In the genomic region with DNA sequence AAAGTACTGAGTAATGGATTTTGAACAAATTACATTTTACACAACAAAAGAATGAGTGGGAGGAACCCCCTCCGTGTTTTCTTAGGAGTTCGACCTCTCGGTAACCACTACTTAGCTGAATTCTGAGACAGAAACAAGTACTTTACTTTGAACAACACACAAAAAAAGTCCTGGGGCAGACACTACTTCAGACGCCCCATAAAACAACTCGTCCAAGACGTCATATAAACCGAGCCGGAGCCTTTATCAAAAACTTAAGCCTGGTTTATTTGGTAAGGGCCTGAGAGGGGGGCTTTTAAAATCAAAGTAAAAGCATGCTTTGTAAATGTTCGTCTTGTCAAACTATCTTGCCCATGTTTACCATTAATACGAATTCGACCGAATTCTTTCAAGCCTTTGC, we compare ENCODE assay signal across 8 mouse cellular contexts. TPM values are rescaled to one million over a fixed set of nuclear protein-coding genes. Genes with fewer than 3 reads are reported as not detected.
DNase-seq lines count a peak whose midpoint lies in the region; ATAC-seq and TF ChIP-seq lines count a peak whose summit lies in the region.

No protein-coding gene starts in this region.

- DNase-seq in heart, embryonic 10.5 days (ENCODE audit: low spot score): no peak
- DNase-seq in heart, postnatal 14 days: no peak
- no peak for DNase-seq in urinary bladder, adult 2 months (ENCODE audit: low spot score)
- DNase-seq in left cerebral cortex, adult 9 months (ENCODE audit: low spot score in 2 of 2): no peak
- DNase-seq in lung, postnatal 36 days: no peak

- no peak for ATAC-seq in forebrain, embryonic 15.5 days (replicated peaks)
- no peak for ATAC-seq in liver, embryonic 16.5 days (ENCODE audit: low read depth)

- H3K4me2 ChIP-seq in forebrain, embryonic 15.5 days (replicated peaks): peak overlapping the region; percentile 76
- H3K4me2 ChIP-seq in liver, embryonic 16.5 days (ENCODE audit: low read depth, low read length): peak overlapping the region; percentile 98

- peak overlapping the region; percentile 97; the same call in 1 of the 2 replicates for H3K27ac ChIP-seq in heart, embryonic 10.5 days
- H3K27ac ChIP-seq in ES-Bruce4 (ENCODE audit: insufficient read depth, low read length): no peak overlapping the region
- H3K27ac ChIP-seq in forebrain, embryonic 15.5 days (replicated peaks): peak overlapping the region; percentile 95; the same call in 1 of the 2 replicates
- no peak overlapping the region for H3K27ac ChIP-seq in liver, embryonic 16.5 days (ENCODE audit: low read length)

- no peaks in the 10 kb centered on the region for H3K9me3 ChIP-seq in heart, embryonic 10.5 days
- H3K9me3 ChIP-seq in ES-Bruce4 (replicated peaks; ENCODE audit: control insufficient read depth, insufficient read depth, low read length, poor library complexity, severe bottlenecking): no peaks in the 10 kb centered on the region
- H3K9me3 ChIP-seq in forebrain, embryonic 15.5 days: no peaks in the 10 kb centered on the region
- H3K9me3 ChIP-seq in liver, embryonic 16.5 days (replicated peaks; ENCODE audit: control insufficient read depth, low read length): no peaks in the 10 kb centered on the region

- peak overlapping the region; percentile 89 for H3K4me3 ChIP-seq in heart, embryonic 10.5 days
- H3K4me3 ChIP-seq in ES-Bruce4 (ENCODE audit: low read depth, low read length): no peak overlapping the region
- H3K4me3 ChIP-seq in forebrain, embryonic 15.5 days: peak overlapping the region; percentile 74
- H3K4me3 ChIP-seq in liver, embryonic 16.5 days (ENCODE audit: low read depth, low read length): peak overlapping the region; percentile 74

- no peaks in the 10 kb centered on the region for H3K27me3 ChIP-seq in heart, embryonic 10.5 days (ENCODE audit: insufficient read depth, poor library complexity, severe bottlenecking)
- no peaks in the 10 kb centered on the region for H3K27me3 ChIP-seq in ES-Bruce4 (ENCODE audit: control insufficient read depth, insufficient read depth, low read length, poor library complexity, severe bottlenecking)
- H3K27me3 ChIP-seq in forebrain, embryonic 15.5 days: no peaks in the 10 kb centered on the region
- peaks cover 6% of the 10 kb centered on the region; the same call in 1 of the 2 replicates for H3K27me3 ChIP-seq in liver, embryonic 16.5 days (ENCODE audit: control insufficient read depth, insufficient read depth, low read depth, low read length)

- H3K4me1 ChIP-seq in heart, embryonic 10.5 days: peaks cover 55% of the 10 kb centered on the region
- peaks cover 6% of the 10 kb centered on the region for H3K4me1 ChIP-seq in ES-Bruce4 (ENCODE audit: control insufficient read depth, insufficient read depth, low read length)
- peaks cover 29% of the 10 kb centered on the region for H3K4me1 ChIP-seq in forebrain, embryonic 15.5 days
- peaks cover 37% of the 10 kb centered on the region for H3K4me1 ChIP-seq in liver, embryonic 16.5 days (ENCODE audit: control insufficient read depth, low read depth, low read length)

- peak overlapping the region; percentile 74 for H3K9ac ChIP-seq in ES-Bruce4 (ENCODE audit: low read depth, poor library complexity, severe bottlenecking)
- H3K9ac ChIP-seq in forebrain, embryonic 15.5 days (replicated peaks): peak overlapping the region; percentile 72
- H3K9ac ChIP-seq in liver, embryonic 16.5 days (ENCODE audit: low read depth, low read length): peak overlapping the region; percentile 68

- TF ChIP-seq CTCF in ES-Bruce4 (IDR thresholded peaks at IDR 0.05; ENCODE audit: low read depth, low read length): no peak

- H3K36me3 ChIP-seq in heart, embryonic 10.5 days: no peaks in the 10 kb centered on the region; the same call in 1 of the 2 replicates
- H3K36me3 ChIP-seq in ES-Bruce4 (ENCODE audit: control insufficient read depth, insufficient read depth, low read length, poor library complexity, severe bottlenecking): no peaks in the 10 kb centered on the region
- H3K36me3 ChIP-seq in forebrain, embryonic 15.5 days: no peaks in the 10 kb centered on the region
- no peaks in the 10 kb centered on the region for H3K36me3 ChIP-seq in liver, embryonic 16.5 days (ENCODE audit: control insufficient read depth, insufficient read depth)

- intact Hi-C loops in heart, postnatal 14 days (cut with DNase I): loop anchor here (2.0 to 10.0 kb wide), 3 partner anchors 15 to 521 kb away; partner anchors contain the start of genes Dcaf6 and Mpc2

- TF ChIP-seq POLR2A in ES-Bruce4 (IDR thresholded peaks at IDR 0.05; ENCODE audit: insufficient read depth, low read length): no peak

- TF ChIP-seq EP300 in ES-Bruce4 (IDR thresholded peaks at IDR 0.05; ENCODE audit: insufficient read depth, low read depth, low read length): no peak

- 11% methylated on average over 12 of the region's 12 CpGs for WGBS in heart, embryonic 10.5 days
- WGBS in forebrain, embryonic 15.5 days: 2% methylated on average over 12 of the region's 12 CpGs
- WGBS in liver, embryonic 16.5 days (ENCODE audit: insufficient replicate concordance): 25% methylated on average over 12 of the region's 12 CpGs

RNA-seq across cellular contexts. Expression of gene Mpzl1, which starts 1.0 kb away (rescaled TPM):
- polyA plus RNA-seq in heart, embryonic 10.5 days (2016; fragmentation: Nextera tagmentation; extraction: Ambion mirVana): 138 and 170 TPM in 2 replicates
- total RNA-seq in heart, postnatal 14 days (2021): 10 to 100 TPM; 33.3 to 34.1 TPM
- polyA plus RNA-seq in ES-Bruce4 (2011; ENCODE audit: insufficient read depth, insufficient read length, low read depth, missing spikeins): 119 and 122 TPM in 2 replicates
- 144 and 146 TPM in 2 replicates for polyA plus RNA-seq in forebrain, embryonic 15.5 days (2015; fragmentation: Nextera tagmentation; extraction: Ambion mirVana)
- polyA plus RNA-seq in liver, embryonic 16.5 days (2015; fragmentation: Nextera tagmentation; extraction: Ambion mirVana): 21.9 and 23.9 TPM in 2 replicates
- 77.7 and 84.2 TPM in 2 replicates for polyA plus RNA-seq in urinary bladder, adult 2 months (2012; rRNA removed)

Comparison
In these comparisons a context has a peak if more than half of its experiments do, and no peak if none do; other contexts are left out.
1. H3K27ac ChIP-seq: peak in heart, embryonic 10.5 days (single experiment) and forebrain, embryonic 15.5 days (single experiment); none in ES-Bruce4 (single experiment) and liver, embryonic 16.5 days (single experiment).
2. Peak in every context shown above with its lines, with median percentiles within 50 percentile points of each other: H3K9ac ChIP-seq.